Mouse (Mus musculus) olfactory bulb, adult 2 months (tissue): Measurements from ENCODE around the gene Tbc1d2. TPM values are rescaled to one million over a fixed set of nuclear protein-coding genes. Genes with fewer than 3 reads are reported as not detected.
A peak's percentile ranks its signal among the peaks of the same experiment; 100 is the strongest.

Source experiments
- H3K27ac ChIP-seq: fragments of 200-500 bp; 2 replicates; pipeline ENCODE4 v1.5.1; 2012; ENCODE audit warnings: low read depth, low read length; ENCODE audit not compliant: insufficient read depth
- H3K4me1 ChIP-seq: fragments of 200-500 bp; 2 replicates; pipeline ENCODE4 v1.6.1; 2012; ENCODE audit warnings: low read length; ENCODE audit not compliant: control insufficient read depth, insufficient read depth
- H3K4me3 ChIP-seq: fragments of 200-500 bp; 2 replicates; pipeline ENCODE4 v1.5.1; 2012; ENCODE audit warnings: mild to moderate bottlenecking, low read depth, low read length, moderate library complexity; ENCODE audit not compliant: insufficient read depth
- CTCF ChIP-seq: fragments of 200-500 bp; IDR thresholded peaks from 2 replicates; pipeline ENCODE4 v1.5.1; 2012; ENCODE audit warnings: low read depth, mild to moderate bottlenecking, low read length, moderate library complexity; ENCODE audit not compliant: insufficient read depth
- POLR2A ChIP-seq: fragments of 200-500 bp; IDR thresholded peaks from 2 replicates; pipeline ENCODE4 v1.6.1; 2012; ENCODE audit warnings: mild to moderate bottlenecking, low read depth, low read length, moderate library complexity; ENCODE audit not compliant: insufficient read depth
- WGBS: fragments of 180-500 bp; shearing (Covaris S2); methylation state at CpG from one replicate; pipeline ENCODE4 v1.1.7; 2018; 5-methylcytosine and 5-hydroxymethylcytosine counted together
- polyA plus RNA-seq: library from polyadenylated mRNA; stranded (reverse); fragments of >200 nt; gene quantifications from 2 replicates; pipeline ENCODE4 v1.2.4, GENCODE M21; 2012; ENCODE audit warnings: low replicate concordance; ENCODE audit not compliant: missing spikeins, insufficient read depth, insufficient read length

Tbc1d2 gene
- polyA plus RNA-seq, 1 experiment, result not detected

GRCm38 (mm10) chr4:46632465-46632864, 17.5 kb downstream of the Tbc1d2 start:
- Histone ChIP-seq H3K27ac (no peak overlapping the region), H3K4me1 (peaks cover 9% of the 10 kb centered on the region), H3K4me3 (no peak overlapping the region)
- 76% methylated on average over 2 of the region's 2 CpGs for WGBS
- TF ChIP-seq POLR2A (no peak), CTCF (no peak)

- H3K4me3 ChIP-seq, result no peak overlapping the region
- no peak overlapping the region for H3K27ac ChIP-seq
- 61% methylated on average over 9 of the region's 9 CpGs for WGBS
- peaks cover 13% of the 10 kb centered on the region for H3K4me1 ChIP-seq
- TF ChIP-seq POLR2A (no peak), CTCF (no peak)
Measured at GRCm38 (mm10) chr4:46630390-46630789, 19.6 kb downstream of the Tbc1d2 start.

GRCm38 (mm10) chr4:46628873-46629272, 21.1 kb downstream of the Tbc1d2 start:
- TF ChIP-seq POLR2A (no peak), CTCF (no peak)
- H3K4me1 ChIP-seq, result peaks cover 4% of the 10 kb centered on the region; the same call in 1 of the 2 replicates
- no peak overlapping the region for H3K27ac ChIP-seq
- H3K4me3 ChIP-seq, result no peak overlapping the region
- WGBS, result 66% methylated on average over 9 of the region's 9 CpGs

GRCm38 (mm10) chr4:46628081-46628480, 21.9 kb downstream of the Tbc1d2 start:
- peaks cover 4% of the 10 kb centered on the region; the same call in 1 of the 2 replicates for H3K4me1 ChIP-seq
- WGBS, result 90% methylated on average over 11 of the region's 11 CpGs
- H3K27ac ChIP-seq, result no peak overlapping the region
- H3K4me3 ChIP-seq, result no peak overlapping the region
- TF ChIP-seq POLR2A (no peak), CTCF (no peak)

- TF ChIP-seq POLR2A, result no peak
- 92% methylated on average over 10 of the region's 10 CpGs for WGBS
- H3K4me3 ChIP-seq, result no peak overlapping the region
- no peak overlapping the region for H3K27ac ChIP-seq
- H3K4me1 ChIP-seq, result peaks cover 4% of the 10 kb centered on the region
Measured at GRCm38 (mm10) chr4:46625101-46625500, 24.9 kb downstream of the Tbc1d2 start.

GRCm38 (mm10) chr4:46623007-46623406, 27.0 kb downstream of the Tbc1d2 start:
- 89% methylated on average over 5 of the region's 5 CpGs for WGBS
- Histone ChIP-seq H3K4me1 (peaks cover 4% of the 10 kb centered on the region), H3K4me3 (no peak overlapping the region), H3K27ac (no peak overlapping the region)
- TF ChIP-seq CTCF (no peak), POLR2A (no peak)

- Histone ChIP-seq H3K4me1 (no peaks in the 10 kb centered on the region; the same call in 1 of the 2 replicates), H3K27ac (no peak overlapping the region), H3K4me3 (no peak overlapping the region)
- TF ChIP-seq POLR2A (no peak), CTCF (no peak)
- WGBS, result 83% methylated on average over 8 of the region's 8 CpGs
Measured at GRCm38 (mm10) chr4:46620946-46621345, 29.1 kb downstream of the Tbc1d2 start.

- TF ChIP-seq CTCF (peak; percentile 40; the same call in 1 of the 2 replicates), POLR2A (no peak)
- WGBS, result 27% methylated on average over 23 of the region's 23 CpGs
- H3K27ac ChIP-seq, result no peak overlapping the region
- no peaks in the 10 kb centered on the region; the same call in 1 of the 2 replicates for H3K4me1 ChIP-seq
- H3K4me3 ChIP-seq, result no peak overlapping the region
Measured at GRCm38 (mm10) chr4:46620330-46620729, 29.7 kb downstream of the Tbc1d2 start.

- TF ChIP-seq POLR2A, result no peak
- Histone ChIP-seq H3K27ac (no peak overlapping the region), H3K4me1 (no peaks in the 10 kb centered on the region; the same call in 1 of the 2 replicates), H3K4me3 (no peak overlapping the region)
- WGBS, result 78% methylated on average over 11 of the region's 11 CpGs
Measured at GRCm38 (mm10) chr4:46618196-46618817, 31.7 kb downstream of the Tbc1d2 start.

GRCm38 (mm10) chr4:46617408-46617807, 32.6 kb downstream of the Tbc1d2 start:
- WGBS, result 67% methylated on average over 6 of the region's 6 CpGs
- TF ChIP-seq POLR2A (no peak), CTCF (no peak)
- Histone ChIP-seq H3K4me1 (no peaks in the 10 kb centered on the region; the same call in 1 of the 2 replicates), H3K27ac (no peak overlapping the region), H3K4me3 (no peak overlapping the region)
